Mouse (Mus musculus) MEL (cell line): ENCODE results near the gene Adtrp. TPM values are rescaled to one million over a fixed set of nuclear protein-coding genes. Genes with fewer than 3 reads are reported as not detected.

Source experiments
- DNase-seq: peaks from one replicate; pipeline ENCODE4 v3.0.0; 2011; ENCODE audit warnings: low read depth, low spot score
- H3K27ac ChIP-seq: 2 replicates; pipeline ENCODE4 v1.5.1; 2012; ENCODE audit warnings: low read depth, mild to moderate bottlenecking, control low read depth, low read length, moderate library complexity; ENCODE audit not compliant: control insufficient read depth
- H3K27me3 ChIP-seq, 2 experiments: fragments of 150-350 bp in 1 of 2; sonication (generic) in 1 of 2; 2 replicates each; pipeline ENCODE4 v1.6.1; 2012; ENCODE audit warnings: low read length in 2 of 2, mild to moderate bottlenecking in 2 of 2, improper control_type of control experiment in 1 of 2, moderate library complexity in 1 of 2; ENCODE audit not compliant: insufficient read depth in 2 of 2, control insufficient read depth in 1 of 2
- H3K36me3 ChIP-seq, 2 experiments: 2 replicates each; pipeline ENCODE4 v1.6.1; 2012 to 2014; ENCODE audit warnings: low read length in 2 of 2, improper control_type of control experiment in 1 of 2, inconsistent platforms in 1 of 2, mild to moderate bottlenecking in 1 of 2; ENCODE audit not compliant: insufficient read depth in 2 of 2, control insufficient read depth in 1 of 2
- H3K4me1 ChIP-seq, 2 experiments: fragments of 150-350 bp in 1 of 2; sonication (generic) in 1 of 2; 2 replicates each; pipeline ENCODE4 v1.6.1; 2012; ENCODE audit warnings: low read length in 2 of 2, improper control_type of control experiment in 1 of 2, mild to moderate bottlenecking in 1 of 2; ENCODE audit not compliant: insufficient read depth in 2 of 2, control insufficient read depth in 1 of 2
- H3K4me3 ChIP-seq, 2 experiments: fragments of 150-350 bp in 1 of 2; sonication (generic) in 1 of 2; 2 replicates each; pipeline ENCODE4 v1.5.1; 2012; ENCODE audit warnings: low read depth in 2 of 2, low read length in 2 of 2, mild to moderate bottlenecking in 2 of 2, moderate library complexity in 2 of 2, control low read depth in 1 of 2, improper control_type of control experiment in 1 of 2; ENCODE audit not compliant: control insufficient read depth in 1 of 2, insufficient read depth in 1 of 2
- H3K79me2 ChIP-seq: 2 replicates; pipeline ENCODE4 v1.6.1; 2012; ENCODE audit warnings: mild to moderate bottlenecking, low read length, moderate library complexity; ENCODE audit not compliant: control insufficient read depth, poor library complexity, insufficient read depth
- H3K9ac ChIP-seq: 2 replicates; pipeline ENCODE4 v1.6.1; 2012; ENCODE audit warnings: low read depth, mild to moderate bottlenecking, control low read depth, low read length, moderate library complexity; ENCODE audit not compliant: control insufficient read depth, poor library complexity, severe bottlenecking
- H3K9me3 ChIP-seq: fragments of 150-350 bp; sonication (generic); replicated peaks from 2 replicates; pipeline ENCODE4 v1.6.1; 2012; ENCODE audit warnings: mild to moderate bottlenecking, low read length, improper control_type of control experiment, moderate library complexity; ENCODE audit not compliant: insufficient read depth
- BHLHE40 ChIP-seq: IDR thresholded peaks from 2 replicates; pipeline ENCODE4 v1.6.1; 2012; ENCODE audit warnings: low read depth, mild to moderate bottlenecking, inconsistent platforms, low read length, improper control_type of control experiment, borderline replicate concordance
- CHD1 ChIP-seq: IDR thresholded peaks from 2 replicates; pipeline ENCODE4 v1.6.1; 2012; ENCODE audit warnings: low read depth, mild to moderate bottlenecking, inconsistent platforms, low read length, improper control_type of control experiment
- CHD2 ChIP-seq: IDR thresholded peaks from 2 replicates; pipeline ENCODE4 v1.6.1; 2011; ENCODE audit warnings: low read length, improper control_type of control experiment
- CTCF ChIP-seq, 3 experiments: IDR thresholded peaks in 2 of 3; conservative IDR thresholded peaks in 1 of 3; 2 replicates each; pipeline ENCODE4 v1.5.1; 2011 to 2012; ENCODE audit warnings: low read length in 3 of 3, low read depth in 2 of 3, mild to moderate bottlenecking in 2 of 3, improper control_type of control experiment in 1 of 3, inconsistent platforms in 1 of 3, mixed read lengths in 1 of 3, moderate library complexity in 1 of 3; ENCODE audit not compliant: control insufficient read depth in 1 of 3, insufficient read depth in 1 of 3, poor library complexity in 1 of 3, severe bottlenecking in 1 of 3
- E2F4 ChIP-seq: IDR thresholded peaks from 2 replicates; pipeline ENCODE4 v1.6.1; 2011; ENCODE audit warnings: low read depth, low read length, improper control_type of control experiment, borderline replicate concordance
- EP300 ChIP-seq, 2 experiments: IDR thresholded peaks; 2 replicates each; pipeline ENCODE4 v1.6.1; 2011; ENCODE audit warnings: improper control_type of control experiment in 2 of 2, low read length in 2 of 2, low read depth in 1 of 2, mild to moderate bottlenecking in 1 of 2
- ETS1 ChIP-seq: IDR thresholded peaks from 2 replicates; pipeline ENCODE4 v1.6.1; 2012; ENCODE audit warnings: low read depth, mild to moderate bottlenecking, inconsistent platforms, low read length, improper control_type of control experiment, moderate library complexity
- GATA1 ChIP-seq: IDR thresholded peaks from 2 replicates; pipeline ENCODE4 v1.6.1; 2011; ENCODE audit warnings: low read depth, low read length, improper control_type of control experiment
- HCFC1 ChIP-seq: IDR thresholded peaks from 2 replicates; pipeline ENCODE4 v1.6.1; 2012; ENCODE audit warnings: low read depth, mild to moderate bottlenecking, inconsistent platforms, low read length, improper control_type of control experiment, moderate library complexity
- JUND ChIP-seq: IDR thresholded peaks from 2 replicates; pipeline ENCODE4 v1.6.1; 2011; ENCODE audit warnings: low read depth, mild to moderate bottlenecking, improper control_type of control experiment, low read length
- KAT2A ChIP-seq: conservative IDR thresholded peaks from 2 replicates; pipeline ENCODE4 v1.6.1; 2012; ENCODE audit warnings: low read depth, low read length, improper control_type of control experiment, inconsistent platforms
- MAFK ChIP-seq: IDR thresholded peaks from 2 replicates; pipeline ENCODE4 v1.6.1; 2011; ENCODE audit warnings: low read depth, mild to moderate bottlenecking, low read length, improper control_type of control experiment, borderline replicate concordance
- MAZ ChIP-seq: IDR thresholded peaks from 2 replicates; pipeline ENCODE4 v1.6.1; 2012; ENCODE audit warnings: low read depth, mild to moderate bottlenecking, inconsistent platforms, low read length, improper control_type of control experiment
- MEF2A ChIP-seq: IDR thresholded peaks from 2 replicates; pipeline ENCODE4 v1.6.1; 2014; ENCODE audit warnings: low read depth, mild to moderate bottlenecking, inconsistent platforms, low read length, improper control_type of control experiment; ENCODE audit not compliant: poor library complexity, insufficient replicate concordance, severe bottlenecking; ENCODE audit errors: extremely low read depth
- MXI1 ChIP-seq: IDR thresholded peaks from 2 replicates; pipeline ENCODE4 v1.6.1; 2011; ENCODE audit warnings: mild to moderate bottlenecking, low read depth, low read length, improper control_type of control experiment
- MYB ChIP-seq: IDR thresholded peaks from 2 replicates; pipeline ENCODE4 v1.6.1; 2011; ENCODE audit warnings: mild to moderate bottlenecking, low read depth, low read length, improper control_type of control experiment
- MYC ChIP-seq: IDR thresholded peaks from 2 replicates; pipeline ENCODE4 v1.6.1; 2011; ENCODE audit warnings: low read depth, mild to moderate bottlenecking, low read length, improper control_type of control experiment, moderate library complexity
- NELFE ChIP-seq: IDR thresholded peaks from 2 replicates; pipeline ENCODE4 v1.6.1; 2011; ENCODE audit warnings: low read depth, low read length, improper control_type of control experiment
- NRF1 ChIP-seq: IDR thresholded peaks from 2 replicates; pipeline ENCODE4 v1.6.1; 2014; ENCODE audit warnings: low read depth, mild to moderate bottlenecking, inconsistent platforms, low read length, improper control_type of control experiment, moderate library complexity; ENCODE audit not compliant: poor library complexity, insufficient read depth, severe bottlenecking
- POLR2A ChIP-seq, 2 experiments: IDR thresholded peaks; 2 replicates each; pipeline ENCODE4 v1.6.1; 2011 to 2012; ENCODE audit warnings: low read length in 2 of 2, mild to moderate bottlenecking in 2 of 2, control low read depth in 1 of 2, improper control_type of control experiment in 1 of 2, low read depth in 1 of 2, moderate library complexity in 1 of 2; ENCODE audit not compliant: control insufficient read depth in 1 of 2, insufficient read depth in 1 of 2, poor library complexity in 1 of 2
- POLR2AphosphoS5 ChIP-seq: IDR thresholded peaks from 2 replicates; pipeline ENCODE4 v1.6.1; 2012; ENCODE audit warnings: low read depth, borderline replicate concordance, mild to moderate bottlenecking, inconsistent platforms, low read length, moderate library complexity, mixed read lengths
- RCOR1 ChIP-seq: IDR thresholded peaks from 2 replicates; pipeline ENCODE4 v1.6.1; 2012; ENCODE audit warnings: low read depth, mild to moderate bottlenecking, inconsistent platforms, low read length, improper control_type of control experiment
- SIN3A ChIP-seq: IDR thresholded peaks from 2 replicates; pipeline ENCODE4 v1.6.1; 2012; ENCODE audit warnings: low read length, improper control_type of control experiment, inconsistent platforms
- TAL1 ChIP-seq: IDR thresholded peaks from 2 replicates; pipeline ENCODE4 v1.6.1; 2012; ENCODE audit warnings: mild to moderate bottlenecking, inconsistent platforms, low read length, moderate library complexity, mixed read lengths
- TBP ChIP-seq: IDR thresholded peaks from 2 replicates; pipeline ENCODE4 v1.8.0; 2011; ENCODE audit warnings: low read depth, low read length, improper control_type of control experiment
- TCF12 ChIP-seq: IDR thresholded peaks from 2 replicates; pipeline ENCODE4 v1.6.1; 2014; ENCODE audit warnings: low read depth, mild to moderate bottlenecking, inconsistent platforms, low read length, improper control_type of control experiment, moderate library complexity
- USF1 ChIP-seq: IDR thresholded peaks from 2 replicates; pipeline ENCODE4 v1.6.1; 2014; ENCODE audit warnings: low read depth, mild to moderate bottlenecking, inconsistent platforms, low read length, improper control_type of control experiment, moderate library complexity
- ZC3H11A ChIP-seq: IDR thresholded peaks from 2 replicates; pipeline ENCODE4 v1.6.1; 2012; ENCODE audit warnings: low read depth, mild to moderate bottlenecking, inconsistent platforms, low read length, improper control_type of control experiment
- ZKSCAN1 ChIP-seq: IDR thresholded peaks from 2 replicates; pipeline ENCODE4 v1.6.1; 2012; ENCODE audit warnings: low read depth, mild to moderate bottlenecking, inconsistent platforms, low read length, improper control_type of control experiment, moderate library complexity
- ZMIZ1 ChIP-seq: IDR thresholded peaks from 2 replicates; pipeline ENCODE4 v1.6.1; 2012; ENCODE audit warnings: low read depth, mild to moderate bottlenecking, inconsistent platforms, low read length, improper control_type of control experiment, moderate library complexity
- polyA plus RNA-seq, 2 experiments: library from polyadenylated mRNA; stranded (reverse) in 1 of 2; unstranded in 1 of 2; fragments of >175 nt in 1 of 2; fragments of >200 nt in 1 of 2; gene quantifications; 2 replicates each; pipeline versions ENCODE4 v1.2.1 to v1.2.4; 2012; ENCODE audit warnings: low replicate concordance in 2 of 2, low read depth in 1 of 2; ENCODE audit not compliant: insufficient read length in 2 of 2, insufficient read depth in 1 of 2, missing spikeins in 1 of 2
- total RNA-seq: library from RNA; depleted of rRNA; stranded (reverse); fragments of 300-350 nt; gene quantifications from 2 replicates; pipeline ENCODE4 v1.2.3, GENCODE M21; 2012

Adtrp gene
- total and polyA plus RNA-seq, 3 experiments, result not detected

DNA sequence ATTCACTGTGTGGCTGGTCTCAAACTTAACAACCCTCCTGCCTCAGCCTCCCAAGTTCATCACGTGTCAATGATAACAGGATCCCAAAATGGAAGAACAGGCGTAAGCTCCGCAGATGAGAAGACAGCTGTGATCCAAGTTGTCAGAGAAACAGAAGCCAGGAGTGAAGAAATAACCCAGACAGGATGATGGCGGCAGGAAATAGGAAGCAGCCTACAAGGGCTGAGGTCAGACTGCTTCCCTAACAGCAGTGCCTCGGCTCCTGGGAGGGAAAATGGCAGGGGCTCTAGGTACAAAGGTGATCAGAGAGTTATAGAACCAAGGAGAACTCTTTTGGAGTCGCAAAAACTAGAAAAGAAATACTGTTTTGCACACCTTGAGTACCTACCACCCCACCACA is 54.6 kb downstream of the Adtrp start:
- no peak for DNase-seq
- Histone ChIP-seq H3K79me2 (no peaks in the 10 kb centered on the region), H3K27me3 (no peaks in the 10 kb centered on the region), H3K4me3 (no peak overlapping the region), H3K9me3 (no peaks in the 10 kb centered on the region), H3K9ac (no peak overlapping the region), H3K36me3 (no peaks in the 10 kb centered on the region), H3K4me1 (no peaks in the 10 kb centered on the region), H3K27ac (no peak overlapping the region)
- TF ChIP-seq CHD2 (no peak), MEF2A (no peak), BHLHE40 (no peak), ZC3H11A (no peak), NELFE (no peak), JUND (no peak), MYC (no peak), EP300 (IDR thresholded peaks at IDR 0.05; ENCODE audit: low read depth in 1 of 2, low read length in 2 of 2) (no peak), ZKSCAN1 (no peak), MAZ (no peak), POLR2AphosphoS5 (no peak), ZMIZ1 (no peak), NRF1 (no peak), GATA1 (no peak), CHD1 (no peak), MAFK (no peak), ETS1 (no peak), MYB (no peak)

DNA sequence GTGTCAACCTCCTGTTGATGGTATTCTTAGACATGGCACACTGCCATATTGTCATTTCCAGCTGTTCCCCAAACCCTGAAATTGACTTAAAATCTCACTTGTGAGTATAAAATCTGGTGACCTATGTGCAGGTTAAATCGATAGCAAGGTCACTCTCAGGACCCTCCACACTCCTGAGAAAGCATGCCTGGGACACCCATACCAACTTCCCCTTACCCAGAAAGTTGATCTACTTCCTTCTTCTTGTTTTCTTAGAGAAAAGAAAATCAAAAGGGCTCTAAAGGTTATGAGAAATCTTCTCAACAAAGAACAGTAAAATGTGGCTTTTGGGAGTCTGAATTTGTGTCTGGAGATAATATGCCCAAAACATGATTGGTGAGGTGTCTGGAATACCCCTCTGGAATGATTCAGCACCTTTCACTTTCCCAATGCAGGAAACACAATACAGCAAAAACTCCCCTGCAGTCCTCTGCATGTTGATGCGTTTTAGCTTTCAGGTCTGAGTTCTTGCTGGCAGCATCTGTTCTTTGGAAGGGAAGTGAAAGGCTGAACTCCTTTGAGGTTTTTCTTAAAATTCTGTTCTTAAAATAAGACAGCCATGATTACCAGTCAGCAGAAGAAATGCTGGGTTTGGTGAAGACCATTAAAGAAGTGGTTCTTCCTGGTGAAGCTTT is 59.5 kb downstream of the Adtrp start:
- H3K36me3 ChIP-seq, result no peaks in the 10 kb centered on the region
- H3K27me3 ChIP-seq, result no peaks in the 10 kb centered on the region
- no peak overlapping the region for H3K4me3 ChIP-seq
- H3K9me3 ChIP-seq, result no peaks in the 10 kb centered on the region
- H3K27ac ChIP-seq, result no peak overlapping the region
- no peaks in the 10 kb centered on the region for H3K4me1 ChIP-seq
- H3K79me2 ChIP-seq, result no peaks in the 10 kb centered on the region
- DNase-seq, result no peak
- TF ChIP-seq MXI1 (no peak), RCOR1 (no peak), GATA1 (no peak), SIN3A (no peak), CTCF (IDR thresholded peaks at IDR 0.05 in 2 of 3, conservative IDR thresholded peaks at IDR 0.05 in 1 of 3; ENCODE audit: control insufficient read depth in 1 of 3, insufficient read depth in 1 of 3, low read depth in 2 of 3, low read length in 3 of 3, poor library complexity in 1 of 3, severe bottlenecking in 1 of 3) (no peak), POLR2A (IDR thresholded peaks at IDR 0.05; ENCODE audit: control insufficient read depth in 1 of 2, insufficient read depth in 1 of 2, low read depth in 1 of 2, low read length in 2 of 2, poor library complexity in 1 of 2) (no peak), USF1 (no peak), HCFC1 (no peak), TCF12 (no peak), POLR2AphosphoS5 (no peak), TBP (no peak), MAFK (no peak), EP300 (IDR thresholded peaks at IDR 0.05; ENCODE audit: low read depth in 1 of 2, low read length in 2 of 2) (no peak), KAT2A (no peak), ETS1 (no peak), TAL1 (no peak), NRF1 (no peak), E2F4 (no peak)
- H3K9ac ChIP-seq, result no peak overlapping the region
